In the genomic region with DNA sequence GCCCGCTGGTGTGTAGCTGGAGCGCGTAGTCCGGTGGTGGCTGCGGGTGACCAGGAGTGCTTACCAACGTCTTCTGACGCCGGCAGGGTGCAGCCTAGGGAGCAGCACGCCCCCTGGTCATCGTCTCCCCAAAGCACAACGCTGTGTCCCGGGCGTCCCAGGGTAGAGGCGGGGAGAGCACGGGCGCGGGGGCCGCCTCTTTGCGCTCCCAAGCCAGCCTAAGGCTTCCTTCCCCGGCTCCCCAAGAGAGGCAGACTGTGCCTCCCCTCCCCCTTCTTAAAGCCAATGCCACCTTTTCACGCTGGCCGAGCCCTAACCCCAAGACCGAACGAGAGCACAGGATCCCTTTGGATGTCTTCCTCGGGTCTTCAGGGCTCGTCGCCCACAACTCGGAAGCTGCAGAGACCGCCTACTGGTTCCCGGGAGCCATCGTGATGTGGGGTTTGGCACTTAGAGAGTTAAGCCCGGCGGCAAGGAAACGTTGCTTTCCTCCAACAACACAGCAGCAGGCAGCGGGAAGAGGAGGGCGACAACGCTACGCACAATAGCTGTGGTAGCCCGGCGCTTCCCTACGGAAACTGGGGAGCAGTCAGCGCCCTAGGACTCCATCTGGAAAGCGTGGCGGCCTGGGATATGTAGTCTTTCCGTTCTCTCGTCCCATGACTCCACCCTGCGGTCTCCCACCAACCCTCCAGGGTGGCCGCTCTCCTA, we compare ENCODE assay signal across 8 mouse cellular contexts. TPM values are rescaled to one million over a fixed set of nuclear protein-coding genes. Genes with fewer than 3 reads are reported as not detected.
A peak's percentile ranks its signal among the peaks of the same experiment; 100 is the strongest.
DNase-seq lines count a peak whose midpoint lies in the region; ATAC-seq and TF ChIP-seq lines count a peak whose summit lies in the region.

Ophn1 (minus strand) TSS at position 620 of the 711 bp plus-strand sequence.

- no peak for TF ChIP-seq CTCF in lung, adult 2 months (IDR thresholded peaks at IDR 0.05; ENCODE audit: insufficient read depth, low read length)

- peaks cover 2% of the 10 kb centered on the region; the same call in 1 of the 2 replicates for H3K4me1 ChIP-seq in lung, adult 2 months (ENCODE audit: control insufficient read depth, insufficient read depth, low read length)

- DNase-seq in Muller cell, postnatal 12 days (ENCODE audit: inconsistent ontology term), result peak; percentile 71
- DNase-seq in cerebellum, adult 8-10 months, result peak; percentile 64
- DNase-seq in heart, postnatal 4 days, result peak; percentile 73
- peak; percentile 36 for DNase-seq in layer of hippocampus, adult 9-10 months (ENCODE audit: low spot score)
- peak; percentile 65 for DNase-seq in lung, adult 2 months
- DNase-seq in ovary, adult 18-20 months (ENCODE audit: low spot score), result peak; percentile 70
- DNase-seq in urinary bladder, postnatal 4 days (ENCODE audit: low spot score in 2 of 2), result peak; percentile 56 to 74

- peak within 1 kb of the TSS; percentile 82 for H3K4me3 ChIP-seq in lung, adult 2 months (replicated peaks; ENCODE audit: extremely low read depth, low read depth, low read length)

- WGBS in lung, adult 2 months, result 18% methylated on average over 48 of the region's 48 CpGs

- peak; percentile 63; the same call in 1 of the 2 replicates for TF ChIP-seq POLR2A in lung, adult 2 months (IDR thresholded peaks at IDR 0.05; ENCODE audit: borderline replicate concordance, extremely low read depth, low read depth, low read length)

- ATAC-seq in frontal cortex, adult (ENCODE audit: low TSS enrichment), result peak; percentile 98

RNA-seq across cellular contexts. Expression of gene Ophn1, which starts in this region (rescaled TPM):
- total RNA-seq in heart, postnatal 4 days (2021), result 10 to 100 TPM in 1 of 2 experiments, 1 to 10 TPM in 1; 9.3 to 11.1 TPM
- polyA plus RNA-seq in lung, adult 2 months (2012; rRNA removed), result 6.0 and 10.6 TPM in 2 replicates

Comparison
In these comparisons a context has a peak if more than half of its experiments do, and no peak if none do; other contexts are left out.
1. Peak in every context shown above with its lines: DNase-seq, ATAC-seq and H3K4me3 ChIP-seq.